Mouse (Mus musculus) left cerebral cortex, postnatal 4 days (tissue): ENCODE data around the gene Vmn1r55. TPM values are rescaled to one million over a fixed set of nuclear protein-coding genes. Genes with fewer than 3 reads are reported as not detected.
"Not testable (repeated sequence)": the region's sequence is repeated elsewhere in the genome, so short reads cannot be mapped to it uniquely, and the experiment has no call there.

Source experiments
- DNase-seq: peaks from one replicate; pipeline ENCODE4 v3.0.0-alpha.2; 2022
- intact Hi-C: fragments of 180-260 bp; cut with DNase I; formaldehyde crosslinking; loops from one replicate; pipeline ENCODE4 v1.15.1; 2025
- microRNA-seq: library from miRNA; unstranded; fragments of <30 nt; microRNA quantifications from one replicate; pipeline ENCODE4 v1.2.0, GENCODE M21; 2022
- total RNA-seq, 2 experiments: library from RNA; stranded (reverse); gene quantifications; 2 replicates each; pipeline ENCODE4 v1.2.3; 2021

Vmn1r55 gene
- total RNA-seq, 2 experiments from 2014 or later = not detected

DNA sequence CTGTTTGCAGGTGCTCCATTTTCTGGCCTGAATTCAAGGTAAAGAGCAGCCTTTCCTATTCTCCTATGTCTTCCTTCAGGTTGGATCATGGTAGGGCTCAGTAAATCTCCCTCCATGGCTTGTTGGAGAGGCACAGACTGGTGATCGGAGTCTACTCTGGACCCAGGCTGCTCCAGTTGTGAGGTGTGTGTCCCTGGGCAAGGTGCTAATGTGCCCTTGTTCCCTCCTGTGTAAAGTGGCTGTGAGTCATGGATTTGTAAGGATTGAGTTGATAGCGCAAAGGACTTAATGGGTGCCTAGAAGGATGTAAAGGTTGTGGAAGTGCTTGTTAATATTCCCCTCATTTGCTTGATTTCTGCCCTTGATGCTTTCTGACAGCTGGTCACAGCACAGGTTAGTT lies 67.5 kb downstream of the Vmn1r55 start:
- intact Hi-C loops = no loop called here

DNA sequence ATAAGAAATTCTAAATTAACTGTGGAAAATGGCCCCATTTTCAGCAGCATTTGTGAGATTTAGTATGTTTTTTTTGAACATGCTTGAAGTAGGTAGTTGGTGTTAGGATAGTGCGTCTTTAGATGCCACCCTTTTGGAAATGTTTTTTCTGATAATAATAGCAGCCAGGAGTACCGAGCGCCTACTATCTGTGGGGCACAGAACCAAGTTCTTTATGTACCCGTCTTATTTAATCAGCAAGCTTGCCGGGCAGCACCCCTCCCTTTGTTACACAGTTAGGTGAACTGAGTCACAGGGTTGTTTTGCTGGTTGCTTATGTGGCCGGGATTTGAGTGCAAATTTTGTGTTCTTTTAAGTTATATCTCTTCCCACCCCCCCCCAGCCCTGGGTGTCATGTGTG lies 68.2 kb downstream of the Vmn1r55 start:
- intact Hi-C loops = no loop called here
- DNase-seq = no peak

More for the DNA sequence above, 67.5 kb downstream of the Vmn1r55 start:
- DNase-seq = no peak

DNA sequence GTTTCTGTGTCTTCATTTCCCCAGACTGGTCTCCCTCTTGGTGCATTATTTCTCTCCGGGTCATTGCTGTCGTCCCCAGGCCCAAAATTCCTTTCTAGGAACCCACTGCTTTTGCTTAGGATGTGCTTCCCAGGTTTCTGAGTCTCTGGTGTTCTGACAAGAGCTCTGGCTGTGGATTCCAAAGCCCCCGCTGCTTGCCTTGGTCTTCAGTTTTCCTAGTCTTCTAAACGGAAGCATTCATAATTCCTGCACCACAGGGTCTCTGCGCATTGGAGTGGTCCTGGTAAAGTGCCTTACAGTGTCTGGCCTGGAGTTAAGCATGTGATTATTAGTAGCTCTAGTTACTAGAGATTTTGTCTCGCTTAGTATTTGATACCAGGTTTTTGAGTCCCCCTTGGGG lies 68.7 kb downstream of the Vmn1r55 start:
- DNase-seq = no peak
- intact Hi-C loops = no loop called here

DNA sequence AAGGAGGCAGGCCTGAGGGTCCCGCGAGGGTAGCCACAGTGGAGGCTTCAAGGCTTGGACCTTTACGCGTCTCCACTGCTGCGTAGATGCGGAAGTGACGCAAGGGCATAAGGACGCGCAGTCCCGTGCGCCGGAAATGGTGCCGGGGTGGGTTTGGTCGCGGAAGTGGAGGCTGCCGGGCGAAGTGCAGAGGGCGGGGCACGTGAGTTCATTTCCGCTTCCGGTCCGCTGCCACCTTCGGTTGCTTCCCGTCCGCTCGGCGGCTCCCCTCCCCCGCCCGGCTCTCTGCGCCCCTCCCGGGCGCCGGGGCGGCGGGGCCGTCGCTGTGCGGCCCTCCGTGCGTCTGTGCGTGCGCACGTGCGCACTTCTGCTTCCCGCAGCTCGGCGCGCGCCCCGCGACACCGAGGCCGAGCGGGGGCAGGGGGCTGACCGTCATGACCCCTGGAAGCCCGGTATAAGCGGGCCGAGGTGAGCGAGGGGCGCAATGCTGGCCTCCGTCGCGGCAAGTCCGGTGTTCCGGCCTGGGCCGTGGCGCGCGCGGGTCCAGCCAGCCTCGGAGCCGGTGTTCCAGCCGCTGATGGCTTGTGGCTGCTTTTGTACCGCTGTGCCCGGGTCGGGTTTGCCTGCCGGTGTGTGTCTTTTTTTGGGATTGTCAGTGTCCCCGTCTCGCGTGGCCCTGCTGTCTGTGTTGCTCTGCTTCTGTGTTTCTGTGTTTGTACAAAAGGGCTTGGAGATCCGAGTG lies 69.3 kb downstream of the Vmn1r55 start, which contains the start of gene Epn1:
TSS of gene Epn1 (plus strand) at position 226 of the 742 bp plus-strand sequence.
- DNase-seq = peak; percentile 97
- intact Hi-C loops = no loop called here

DNA sequence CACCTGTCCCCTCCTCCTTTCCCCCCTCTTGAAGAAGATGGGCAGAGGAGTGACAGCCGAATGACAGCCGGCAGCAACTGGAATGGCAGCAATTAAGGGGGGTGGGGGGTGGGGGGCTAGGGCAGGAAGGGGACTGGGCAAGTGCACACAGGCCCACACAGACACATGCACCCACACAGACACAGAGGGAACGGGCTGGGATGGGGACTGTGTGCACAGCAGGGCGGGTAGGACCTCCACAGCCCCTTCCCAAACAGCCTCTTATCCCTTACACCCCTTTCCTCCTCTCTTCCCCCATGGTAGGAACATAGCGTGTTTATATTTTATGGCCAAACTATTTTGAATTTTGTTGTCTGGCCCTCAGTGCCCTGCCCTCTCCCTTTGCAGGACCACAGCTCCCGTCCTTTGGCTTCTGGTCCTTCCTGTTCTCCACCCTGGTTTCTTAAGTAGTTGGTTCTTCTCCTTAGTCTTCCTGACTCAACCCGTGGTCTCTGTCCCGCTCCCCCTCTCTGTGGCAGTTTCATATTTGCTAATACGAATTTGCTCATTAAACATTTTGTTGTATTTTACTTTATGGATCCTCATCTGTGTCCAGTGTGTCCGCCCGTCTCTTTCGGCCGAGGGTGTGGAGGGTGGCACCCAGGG lies 70.0 kb downstream of the Vmn1r55 start:
- intact Hi-C loops, DNase-seq: not testable (repeated sequence)

Small RNA genes within 50 kb of the gene (microRNA-seq; reads per million reads assigned to microRNA genes)
- gene Gm26217 = not detected

Other genes with a start within 250 kb of the Vmn1r55 start
- gene Gm36210, start 243.2 kb downstream of the Vmn1r55 start, total RNA-seq = under 1 TPM; 0.50 to 0.74 TPM
- gene Zfp628, start 234.5 kb downstream of the Vmn1r55 start, total RNA-seq = 10 to 100 TPM; 21.1 to 21.4 TPM
- 10 to 100 TPM; 50.8 to 51.5 TPM for gene Nat14, start 227.6 kb downstream of the Vmn1r55 start, total RNA-seq
- 1 to 10 TPM; 3.1 to 3.6 TPM for gene Ssc5d, start 223.9 kb downstream of the Vmn1r55 start, total RNA-seq
- not detected for gene Sbk2, start 185.3 kb downstream of the Vmn1r55 start, total RNA-seq
- gene Sbk3, start 178.5 kb downstream of the Vmn1r55 start, total RNA-seq = 1 to 10 TPM; 1.4 to 1.5 TPM
- gene Zfp579, start 153.5 kb downstream of the Vmn1r55 start, total RNA-seq = 10 to 100 TPM; 58.7 to 61.7 TPM
- gene Zfp524, start 135.3 kb downstream of the Vmn1r55 start, total RNA-seq = 1 to 10 TPM; 3.9 to 5.0 TPM
- gene Fiz1, start 135.0 kb downstream of the Vmn1r55 start, total RNA-seq = 10 to 100 TPM; 28.0 to 31.4 TPM
- gene Gm44973, start 134.2 kb downstream of the Vmn1r55 start, total RNA-seq = not detected
- gene Zfp865, start 129.3 kb downstream of the Vmn1r55 start, total RNA-seq = 10 to 100 TPM; 43.8 to 45.9 TPM
- gene Ccdc106, start 129.1 kb downstream of the Vmn1r55 start, total RNA-seq = 10 to 100 TPM; 50.4 to 61.6 TPM
- gene 4632433K11Rik, start 115.6 kb downstream of the Vmn1r55 start, total RNA-seq = not detected
- gene Zfp784, start 111.2 kb downstream of the Vmn1r55 start, total RNA-seq = 1 to 10 TPM; 5.2 to 5.6 TPM
- gene Zfp580, start 98.1 kb downstream of the Vmn1r55 start, total RNA-seq = 10 to 100 TPM; 65.0 to 65.4 TPM
- 100 to 1,000 TPM; 222 to 229 TPM for gene U2af2, start 87.5 kb downstream of the Vmn1r55 start, total RNA-seq
- 100 to 1,000 TPM; 301 to 316 TPM for gene Epn1, start 69.4 kb downstream of the Vmn1r55 start, total RNA-seq
- not detected for gene Rfpl4, start 32.7 kb downstream of the Vmn1r55 start, total RNA-seq
- not detected for gene Rasl2-9, start 23.7 kb downstream of the Vmn1r55 start, total RNA-seq
- gene Vmn1r56, start 47.1 kb upstream of the Vmn1r55 start, total RNA-seq = not detected
- gene Vmn1r57, start 68.8 kb upstream of the Vmn1r55 start, total RNA-seq = not detected
- gene Gm5065, start 200.9 kb upstream of the Vmn1r55 start, total RNA-seq = not detected
- not detected for gene Nlrp2, start 201.4 kb upstream of the Vmn1r55 start, total RNA-seq